Mouse (Mus musculus): ENCODE data around the gene Tnfsf15.

Tnfsf15 gene

DNA sequence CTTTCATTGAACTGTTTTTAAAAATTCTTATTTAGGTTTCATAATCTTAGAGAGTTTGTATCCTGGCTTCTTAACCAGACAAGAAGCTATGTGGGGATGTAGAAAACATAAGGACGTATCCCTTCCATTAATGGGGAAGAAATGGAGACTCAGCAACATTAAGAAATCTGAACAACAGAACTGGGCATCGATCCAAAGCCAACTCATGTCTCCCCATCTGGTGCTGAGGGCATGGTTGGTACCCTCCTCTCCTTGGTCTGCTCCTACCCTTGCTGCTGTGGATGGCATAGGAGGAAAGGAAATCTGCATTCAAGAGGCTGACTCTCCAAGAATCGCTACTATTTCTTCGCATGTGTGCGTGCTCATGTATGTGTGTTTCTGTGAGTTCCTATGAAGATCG lies 61.2 kb downstream of the Tnfsf15 start:
- DNase-seq: no peak

DNA sequence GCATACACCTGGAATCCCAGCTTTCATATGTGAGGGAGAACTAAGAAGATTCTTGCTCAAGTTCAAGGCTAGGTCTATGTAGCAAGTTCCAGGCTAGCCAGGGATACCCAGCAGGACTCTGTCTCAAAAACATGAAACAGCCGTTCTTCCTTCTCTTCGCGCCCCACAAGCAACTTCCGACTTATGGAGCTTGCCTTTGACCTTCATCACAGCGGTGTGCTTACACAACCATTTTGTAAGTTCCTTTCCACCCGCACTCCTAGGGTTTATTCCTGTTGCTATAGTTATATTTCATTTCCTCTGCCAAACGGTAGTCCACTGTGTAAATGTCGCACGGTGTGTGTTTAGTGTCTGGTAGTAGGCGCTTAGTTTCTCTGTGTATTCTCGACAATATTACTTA lies 61.9 kb downstream of the Tnfsf15 start:
- no peak for DNase-seq

DNA sequence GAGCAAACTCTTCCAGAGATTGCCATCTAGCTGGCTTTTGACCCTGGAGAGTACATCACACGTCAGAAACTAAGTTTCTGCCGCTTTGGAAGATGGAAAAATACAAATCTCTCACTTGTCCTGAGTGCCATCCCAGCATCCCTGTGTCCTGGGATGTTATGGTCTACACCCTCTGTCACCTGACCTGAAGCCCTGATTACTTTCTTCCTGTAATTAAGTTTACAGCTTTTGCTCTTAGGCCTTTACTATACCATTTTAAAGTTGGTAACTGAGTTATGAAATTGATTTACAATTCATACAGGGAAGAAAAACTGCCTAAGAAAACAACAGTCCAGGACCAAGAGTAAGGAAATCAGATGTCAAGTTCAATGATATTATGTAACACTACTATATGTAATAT lies 62.5 kb downstream of the Tnfsf15 start:
- DNase-seq: no peak

DNA sequence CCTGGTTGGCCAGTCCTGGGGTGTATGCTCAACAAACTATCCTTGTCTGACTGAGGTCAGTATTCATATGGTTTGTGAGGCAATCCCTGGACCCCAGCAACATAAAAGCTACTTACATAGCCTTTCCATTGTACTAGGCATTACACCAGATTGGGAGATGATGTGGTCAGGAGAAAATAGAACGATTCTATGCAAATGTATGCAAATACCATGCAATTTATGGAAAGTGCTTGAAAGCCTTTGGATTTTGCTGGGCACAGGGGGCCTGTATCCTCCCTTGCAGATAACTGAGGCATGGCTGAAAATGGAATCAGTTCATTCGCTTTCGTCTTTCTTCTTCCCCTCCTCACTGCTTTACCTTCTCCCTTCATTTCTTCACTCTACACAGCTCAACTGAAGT lies 63.4 kb downstream of the Tnfsf15 start:
- DNase-seq: no peak
